Mouse (Mus musculus) liver (tissue): ENCODE measurements around the gene Olfr143.

ENCODE experiments used
- DNase-seq: peaks from one replicate; pipeline ENCODE4 v3.0.0-alpha.2; 2020; ENCODE audit warnings: mixed read lengths

The Olfr143 gene

GRCm38 (mm10) chr9:38252474-38252873, at the start of gene Olfr143:
Gene Olfr143 (plus strand): TSS chr9:38252774.
- DNase-seq: no peak

- no peak for DNase-seq
Measured at GRCm38 (mm10) chr9:38208065-38208464, 44.5 kb upstream of the Olfr143 start, which contains the start of gene Olfr893. Gene Olfr893 (plus strand): TSS chr9:38208365.

- no peak for DNase-seq
Measured at GRCm38 (mm10) chr9:38217755-38218154, 34.8 kb upstream of the Olfr143 start, which contains the start of gene Olfr894. Gene Olfr894 (plus strand): TSS chr9:38218055.

GRCm38 (mm10) chr9:38267551-38267950, 15.0 kb downstream of the Olfr143 start, which contains the start of gene Olfr895:
Gene Olfr895 (plus strand): TSS chr9:38267851.
- DNase-seq: no peak

- DNase-seq: no peak
Measured at GRCm38 (mm10) chr9:38290807-38291206, 38.2 kb downstream of the Olfr143 start, which contains the start of gene Olfr896-ps1. Gene Olfr896-ps1 (plus strand): TSS chr9:38291107.
